Mouse (Mus musculus): ENCODE measurements at regions not wholly inside any gene's neighbourhood (a gene's known extent, or its start where the extent isn't known, plus 50 kb on each side); places are given as distances from the start of the nearest gene placed in this dataset.

DNA sequence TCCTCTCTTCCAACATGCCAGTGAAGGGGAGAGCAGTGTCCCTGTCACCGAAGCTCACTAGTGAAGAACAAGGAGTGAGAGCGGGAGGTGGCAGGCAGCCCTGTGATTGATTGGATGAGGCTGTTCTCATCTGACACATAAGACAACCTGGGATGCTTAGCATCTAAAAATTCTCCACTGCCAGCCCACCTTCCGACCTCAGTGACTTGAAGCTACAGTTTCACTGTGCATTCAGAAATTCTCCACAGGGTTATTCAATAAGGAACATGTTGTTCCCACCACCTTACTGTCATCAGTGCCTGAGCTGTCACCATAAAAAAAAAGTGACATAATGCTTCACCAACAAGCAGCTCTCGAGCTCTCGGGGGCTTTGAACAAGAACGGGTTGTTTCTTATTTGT, 100.0 kb downstream of the Elovl4 start:
- TF ChIP-seq CTCF (IDR thresholded peaks at IDR 0.05; ENCODE audit: borderline replicate concordance, insufficient read depth, low read length), result no peak
- TF ChIP-seq POLR2A (IDR thresholded peaks at IDR 0.05; ENCODE audit: low read depth, low read length), result no peak

Measured in embryonic fibroblast, embryonic 13.5 days (primary cell).